Mouse (Mus musculus): ENCODE results near the gene Exo1.

DNA sequence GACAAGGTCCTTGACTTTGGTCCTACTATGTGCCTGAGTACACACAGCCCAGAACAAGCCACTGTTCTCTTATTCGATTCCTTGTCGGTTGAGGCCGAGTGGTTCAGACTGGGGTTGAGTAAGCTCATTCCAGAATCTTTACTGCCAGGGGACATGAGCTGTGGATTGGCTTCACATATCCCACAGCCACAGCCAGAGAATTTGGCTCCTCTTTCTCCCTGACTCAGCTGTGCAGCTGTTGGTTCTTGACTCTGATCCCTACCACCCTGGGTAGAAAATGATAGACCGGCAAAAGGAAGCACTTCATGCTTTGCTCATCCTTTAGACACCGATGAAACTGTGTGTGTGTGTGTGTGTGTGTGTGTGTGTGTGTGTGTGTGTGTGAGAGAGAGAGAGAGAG lies 51.0 kb downstream of the Exo1 start:
- TF ChIP-seq CTCF (IDR thresholded peaks at IDR 0.05; ENCODE audit: borderline replicate concordance, insufficient read depth, low read length) (no peak), POLR2A (IDR thresholded peaks at IDR 0.05; ENCODE audit: low read depth, low read length) (no peak)
